Mouse (Mus musculus) adrenal gland, postnatal 0 days (tissue): Measurements from ENCODE around the gene Tmem18. TPM values are rescaled to one million over a fixed set of nuclear protein-coding genes. Genes with fewer than 3 reads are reported as not detected.

ENCODE experiments used
- microRNA-seq: library from miRNA; unstranded; fragments of <30 nt; microRNA quantifications from one replicate; pipeline ENCODE4, GENCODE M21; 2016; ENCODE audit warnings: borderline replicate concordance; ENCODE audit not compliant: insufficient number of aligned reads
- polyA plus RNA-seq: library from polyadenylated mRNA; unstranded; fragments of >200 nt; fragmentation: Nextera tagmentation; extraction: Ambion mirVana; gene quantifications from 2 replicates; pipeline ENCODE4 v1.2.1, GENCODE M21; 2015

The Tmem18 gene
- 19.6 and 21.3 TPM in 2 replicates for polyA plus RNA-seq

GRCm38 (mm10) chr12:30584356-30584740, at the start of gene Tmem18:
Gene Tmem18, plus strand, starts transcription at chr12:30584426.

Small RNA genes lying within 50 kb of the gene (microRNA-seq; reads per million reads assigned to microRNA genes)
- not detected for gene Gm25243

Other genes starting within 250 kb of the Tmem18 start
- gene Sntg2, start 211.1 kb upstream of the Tmem18 start, polyA plus RNA-seq = 1.7 and 1.8 TPM in 2 replicates